Mouse (Mus musculus): ENCODE measurements at regions not wholly inside any gene's neighbourhood (a gene's known extent, or its start where the extent isn't known, plus 50 kb on each side); places are given as distances from the start of the nearest gene placed in this dataset.
A peak's percentile ranks its signal among the peaks of the same experiment; 100 is the strongest.

GRCm38 (mm10) chr9:61509591-61510191, 137.5 kb downstream of the Tle3 start:
- no peak for DNase-seq (ENCODE audit: low read depth, low spot score)

DNA sequence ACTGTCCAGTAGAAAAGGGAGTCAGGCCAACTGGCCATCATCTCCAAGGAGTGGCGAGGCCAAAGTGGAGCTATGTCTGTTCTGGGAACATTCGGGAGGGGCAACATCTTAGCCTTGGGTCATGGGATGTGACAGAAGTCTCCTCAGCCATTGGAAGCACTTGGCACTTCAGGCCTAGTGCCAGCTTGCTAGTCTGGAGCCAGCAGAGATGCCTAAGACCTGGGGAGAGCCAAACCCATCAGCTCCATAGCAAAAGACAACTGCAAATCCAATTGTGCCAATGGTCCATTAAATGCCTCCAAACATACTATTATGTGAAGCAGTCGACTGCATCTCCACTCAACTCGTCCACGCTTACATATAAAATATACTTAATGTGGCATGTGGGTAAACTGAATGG, 136.9 kb downstream of the Tle3 start:
- DNase-seq (ENCODE audit: low read depth, low spot score): no peak

DNA sequence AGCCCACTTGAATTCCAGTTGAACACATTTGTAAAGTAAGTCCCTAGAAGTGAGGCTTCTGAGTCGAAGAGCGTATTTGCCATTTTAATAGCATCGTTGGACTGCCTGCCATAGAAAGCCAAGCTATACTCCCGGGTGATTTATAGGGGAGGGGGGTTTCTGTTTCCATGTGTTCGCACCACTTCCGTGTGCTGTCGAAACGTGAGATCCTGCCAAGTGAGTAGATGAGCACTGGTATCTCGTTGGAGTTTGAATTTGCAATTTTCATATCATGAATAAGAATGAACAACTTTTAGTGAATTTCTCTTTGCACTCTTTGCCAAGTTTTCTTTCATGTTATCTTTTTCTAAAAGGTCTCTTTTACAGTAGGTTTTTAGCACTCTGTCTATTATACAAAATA, 128.7 kb downstream of the Tle3 start:
- DNase-seq (ENCODE audit: low read depth, low spot score): peak; percentile 43

DNA sequence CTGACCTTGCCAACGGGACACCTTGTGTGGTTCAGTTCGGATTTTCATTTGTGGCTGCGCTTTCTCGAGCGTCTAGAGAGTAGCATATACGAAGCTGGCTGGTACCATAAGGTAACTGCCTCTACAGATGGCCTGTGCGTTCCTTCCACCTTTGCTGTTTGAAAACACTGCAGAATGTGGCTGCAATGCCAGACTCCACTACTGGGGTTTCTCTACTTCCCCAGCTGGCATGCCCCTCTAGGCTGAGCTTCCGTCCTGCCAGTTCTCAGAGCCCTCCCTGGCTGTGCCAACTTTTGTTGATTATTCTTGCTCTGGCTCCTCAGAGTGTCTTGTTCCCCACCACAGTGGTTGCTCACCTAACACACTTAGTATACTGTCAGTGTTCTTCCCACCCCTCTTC, 120.7 kb downstream of the Tle3 start:
- DNase-seq (ENCODE audit: low read depth, low spot score): no peak

DNA sequence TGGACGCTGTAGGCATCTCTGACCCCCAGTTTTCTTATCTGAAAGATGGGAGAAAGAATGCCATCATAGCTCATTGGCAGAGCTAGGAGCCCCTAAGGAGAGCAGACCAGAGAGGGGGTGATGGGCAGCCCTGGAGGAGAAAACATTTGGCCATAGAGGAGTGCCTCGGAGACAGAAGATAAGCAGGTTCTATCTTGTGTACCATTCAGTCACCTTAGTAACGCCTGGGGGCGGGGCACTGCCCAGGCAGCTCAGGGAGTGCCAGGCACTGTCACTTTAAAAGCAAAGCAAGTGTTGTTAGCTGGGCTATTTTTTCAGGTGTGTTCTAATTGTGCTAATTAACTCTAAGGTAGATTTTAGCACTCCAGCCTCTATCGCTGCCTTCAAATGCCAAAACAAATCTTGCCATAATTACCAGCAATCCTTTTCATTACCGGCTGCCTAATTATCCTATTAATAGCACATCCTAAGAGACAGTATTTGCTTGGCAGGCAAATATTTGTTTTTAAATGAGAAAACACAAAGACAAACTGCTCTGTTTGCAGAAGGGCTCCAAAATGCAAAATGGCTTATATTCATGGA, 119.1 kb downstream of the Tle3 start:
- DNase-seq (ENCODE audit: low read depth, low spot score): no peak

DNA sequence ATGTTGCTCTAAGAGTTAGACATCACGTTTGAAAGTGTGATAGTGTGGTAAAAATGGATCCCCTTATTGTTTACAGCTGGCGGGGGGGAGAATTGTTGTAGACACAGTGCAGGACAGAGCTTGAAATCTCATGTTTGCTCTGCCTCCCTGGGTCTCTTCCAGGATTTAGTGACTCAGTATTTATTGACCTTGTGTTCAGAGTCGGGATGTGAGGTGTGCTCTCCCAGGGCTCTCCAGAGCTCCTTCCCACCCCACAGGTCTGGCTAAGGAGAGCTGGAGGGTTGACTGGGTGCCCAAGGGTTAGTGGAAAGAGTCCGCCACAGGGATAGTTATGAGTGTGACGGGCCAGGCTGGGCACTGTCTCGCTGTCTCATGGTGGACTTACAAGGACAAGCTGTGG, 117.8 kb downstream of the Tle3 start:
- no peak for DNase-seq (ENCODE audit: low read depth, low spot score)

- no peak for DNase-seq (ENCODE audit: low read depth, low spot score)
These were observed 117.0 kb downstream of the Tle3 start for GRCm38 (mm10) chr9:61489147-61489546.

DNA sequence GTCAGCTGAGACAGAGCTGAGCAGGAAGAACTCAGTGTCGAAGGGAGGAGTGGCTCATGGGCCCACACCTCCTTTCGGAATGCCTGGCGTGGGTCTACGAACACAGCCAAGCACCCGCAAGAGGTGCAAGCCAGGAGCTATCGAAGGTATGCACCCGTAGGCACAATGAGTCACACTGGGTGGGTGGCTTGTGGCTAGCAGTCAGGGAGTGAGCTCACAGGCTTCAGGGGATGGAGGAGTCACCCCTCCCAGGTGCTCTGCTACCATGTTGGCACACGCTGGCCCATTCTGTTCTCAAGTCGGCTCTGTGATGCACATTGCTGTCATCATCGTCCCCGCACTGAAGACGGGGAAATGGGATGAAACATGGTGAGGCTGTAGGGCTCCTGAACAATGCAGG, 115.7 kb downstream of the Tle3 start:
- no peak for DNase-seq (ENCODE audit: low read depth, low spot score)

DNA sequence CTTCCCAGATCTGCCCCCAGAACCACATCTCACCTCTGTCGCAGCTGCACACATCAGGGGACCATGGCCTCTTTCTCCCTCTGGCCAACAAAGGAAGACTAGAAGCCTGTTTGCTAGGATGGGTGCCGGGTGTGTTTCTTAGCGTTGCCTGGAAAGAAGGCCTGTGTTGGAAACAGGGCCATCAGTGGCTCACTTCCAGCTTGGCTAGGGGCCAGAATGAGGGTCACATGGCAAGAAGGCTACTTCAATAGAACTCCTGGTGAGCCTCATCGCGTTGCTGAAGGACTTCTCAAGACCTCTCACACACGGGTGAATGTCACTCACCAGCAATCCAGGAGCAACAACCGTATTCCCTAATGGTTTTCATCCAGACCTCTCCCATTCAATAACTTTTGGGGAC, 115.0 kb downstream of the Tle3 start:
- no peak for DNase-seq (ENCODE audit: low read depth, low spot score)

DNA sequence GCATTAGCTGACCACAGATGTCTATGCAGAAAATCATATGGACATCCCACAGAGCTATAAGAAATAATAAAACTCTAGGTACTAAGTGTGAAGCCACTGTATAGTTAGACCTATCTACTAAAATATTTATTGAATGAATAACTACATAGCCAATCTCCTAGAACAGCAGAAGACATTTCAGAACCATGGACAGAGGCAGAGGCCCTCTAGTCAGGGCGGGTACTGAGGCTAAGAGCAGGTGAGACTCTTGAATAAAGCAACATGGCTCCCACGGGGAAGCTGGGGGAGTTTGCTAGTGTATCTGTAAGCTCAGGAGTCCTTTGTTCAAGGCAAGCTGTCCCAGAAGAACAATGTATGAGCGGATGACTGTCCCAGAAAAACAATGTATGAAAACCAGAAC, 112.2 kb downstream of the Tle3 start:
- DNase-seq (ENCODE audit: low read depth, low spot score): no peak

DNA sequence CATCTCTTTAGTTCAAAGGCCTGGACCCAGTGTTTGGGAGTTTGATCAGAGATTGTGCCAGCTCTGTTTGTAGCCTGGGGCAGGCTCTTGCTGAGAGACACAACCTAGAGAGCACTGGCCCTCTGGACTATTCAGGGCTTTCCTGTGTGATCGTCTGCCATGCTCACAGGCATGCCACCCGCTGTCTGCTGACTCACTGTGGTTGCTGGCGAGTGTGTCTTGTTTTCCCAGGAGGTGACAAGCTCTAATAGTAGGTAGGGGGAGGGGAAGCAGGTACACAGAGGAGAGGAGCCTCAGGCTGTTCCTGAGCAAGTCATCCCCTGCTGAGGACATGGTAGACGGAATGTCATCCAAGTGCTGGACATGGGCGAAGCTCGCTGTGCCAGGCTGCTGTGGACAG, 107.5 kb downstream of the Tle3 start:
- no peak for DNase-seq (ENCODE audit: low read depth, low spot score)

DNA sequence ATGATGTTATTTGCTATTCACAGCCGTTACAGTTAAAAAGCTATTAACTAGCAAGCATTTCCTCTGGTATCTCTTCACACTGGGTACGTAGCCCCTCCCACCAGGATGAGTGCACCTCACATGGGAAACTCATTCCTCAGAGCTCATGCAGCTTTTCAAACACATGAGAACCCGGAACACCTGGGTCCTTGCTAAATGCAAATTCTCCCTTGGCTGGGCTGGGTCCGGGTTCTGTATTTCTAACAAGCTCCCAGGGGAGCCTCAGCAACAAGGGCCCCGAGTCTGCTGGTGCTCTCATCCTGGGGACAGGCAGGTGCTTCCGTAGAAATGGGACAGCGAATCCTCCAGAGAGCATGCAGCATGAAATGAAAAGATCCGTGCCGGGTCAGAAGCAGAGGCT, 106.7 kb downstream of the Tle3 start:
- DNase-seq (ENCODE audit: low read depth, low spot score): no peak

DNA sequence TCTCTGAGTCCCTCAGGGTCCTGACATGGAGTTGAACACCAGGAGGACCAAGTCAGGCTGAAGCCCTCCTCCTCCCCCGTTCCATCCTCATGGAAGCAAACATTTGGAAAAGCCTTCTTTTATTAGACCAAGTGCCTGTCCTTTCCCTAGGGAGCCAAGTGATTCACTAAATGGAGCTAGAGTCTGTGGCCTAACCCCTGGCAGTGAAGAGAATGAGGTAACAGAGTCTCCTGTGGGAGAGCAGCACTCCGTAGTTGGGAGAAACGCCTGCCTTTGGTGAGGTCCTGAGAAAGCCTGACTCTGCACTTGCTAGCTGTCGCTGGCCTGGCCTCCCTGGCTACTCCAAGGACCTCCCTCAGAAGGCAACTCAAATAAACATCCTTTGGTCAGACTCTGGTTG, 104.2 kb downstream of the Tle3 start:
- DNase-seq (ENCODE audit: low read depth, low spot score): no peak

- no peak for DNase-seq (ENCODE audit: low read depth, low spot score)
These were observed 98.8 kb downstream of the Tle3 start for GRCm38 (mm10) chr9:61470815-61471505.

- DNase-seq (ENCODE audit: low read depth, low spot score): no peak
These were observed 96.8 kb downstream of the Tle3 start for GRCm38 (mm10) chr9:61468897-61469509.

GRCm38 (mm10) chr9:61468368-61468848, 96.2 kb downstream of the Tle3 start:
- DNase-seq (ENCODE audit: low read depth, low spot score): peak; percentile 67
